Mouse (Mus musculus): ENCODE data around the gene Alpi.

Alpi gene

GRCm38 (mm10) chr1:87057075-87057474 is 44.3 kb downstream of the Alpi start:
- no peak for DNase-seq

- no peak for DNase-seq
Observed at GRCm38 (mm10) chr1:87051369-87051768, 50.0 kb downstream of the Alpi start.

DNA sequence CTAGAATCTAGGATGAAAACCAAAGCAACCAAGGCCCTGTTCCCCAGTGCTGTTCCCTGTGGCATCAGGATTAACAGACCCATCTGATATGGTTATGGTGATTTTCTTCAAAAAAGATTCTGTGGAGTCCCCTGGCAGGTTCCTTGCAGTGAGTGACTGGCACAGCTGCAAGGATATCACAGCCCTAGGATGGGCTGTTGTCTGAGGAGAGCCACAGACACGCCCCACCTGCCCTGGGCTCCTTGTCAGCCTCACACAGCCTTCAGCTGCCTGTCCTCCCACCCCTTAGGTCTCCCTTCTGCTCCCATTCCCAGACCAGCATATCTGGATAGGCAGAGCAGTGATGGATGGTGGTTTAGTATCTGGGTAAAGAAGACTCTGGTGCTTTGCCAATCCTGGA is 50.7 kb downstream of the Alpi start:
- no peak for DNase-seq

DNA sequence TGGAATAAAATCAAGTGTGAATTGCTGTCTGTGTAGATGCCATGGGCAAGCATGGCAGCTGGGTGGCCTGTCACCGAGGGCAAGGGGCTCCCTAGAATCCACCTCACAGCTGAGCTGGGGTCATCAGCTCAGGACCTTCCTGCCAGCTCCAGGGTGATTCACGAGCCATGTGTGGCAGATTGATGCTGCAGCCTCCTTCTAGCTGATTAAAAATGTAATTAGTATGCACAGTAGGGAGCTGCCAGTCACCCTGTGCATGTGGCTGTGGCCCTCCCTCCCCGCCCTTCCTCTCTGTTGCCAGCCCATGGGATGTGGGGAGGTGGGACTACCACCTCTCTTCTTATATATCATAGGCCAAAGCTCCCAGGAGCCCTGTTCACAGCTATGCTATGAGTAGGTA is 51.3 kb downstream of the Alpi start:
- DNase-seq = no peak

Measured in cerebellum, adult 9-10 months (tissue).